Mouse (Mus musculus) kidney, adult 2 months (tissue): Measurements from ENCODE around the gene Mpst.

Experiments used
- CTCF ChIP-seq: fragments of 200-500 bp; conservative IDR thresholded peaks from 2 replicates; pipeline ENCODE4 v1.5.1; 2011; ENCODE audit warnings: low read depth, mild to moderate bottlenecking, control low read depth, low read length, moderate library complexity, mixed read lengths; ENCODE audit not compliant: insufficient read depth, insufficient read length
- POLR2A ChIP-seq: fragments of 200-500 bp; IDR thresholded peaks from one replicate; pipeline ENCODE4 v1.6.1; 2011; ENCODE audit warnings: low read depth, low read length, control low read depth

DNA sequence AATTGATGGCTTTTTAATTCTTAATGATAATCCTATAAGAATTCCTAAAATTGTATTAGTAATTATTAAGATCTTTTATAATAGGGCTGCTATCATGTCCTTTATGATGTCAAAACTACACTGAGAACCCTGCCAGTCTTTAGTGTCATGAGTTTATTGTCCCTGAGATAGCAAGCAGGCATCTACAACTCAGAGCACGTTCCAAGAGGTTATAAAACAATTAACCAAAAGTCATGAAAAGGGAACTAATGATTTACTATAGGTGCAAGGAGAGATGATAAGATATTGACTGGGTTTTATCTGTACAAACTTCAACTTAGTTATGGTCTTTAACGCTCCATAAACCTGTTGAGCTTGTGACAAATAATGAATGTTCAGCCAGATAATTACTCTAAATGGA, 40.3 kb upstream of the Mpst start:
- TF ChIP-seq POLR2A (no peak), CTCF (no peak)
